Mouse (Mus musculus) activated CD4-positive, CD25-positive, alpha-beta regulatory T cell, adult 4 months (primary cell): ENCODE results near the gene Hs3st5. TPM values are rescaled to one million over a fixed set of nuclear protein-coding genes. Genes with fewer than 3 reads are reported as not detected.
"Not testable (repeated sequence)": the region's sequence is repeated elsewhere in the genome, so short reads cannot be mapped to it uniquely, and the experiment has no call there.

Experiments
- ATAC-seq: one replicate; pipeline ENCODE4 v1.8.0; 2017
- polyA plus RNA-seq, 2 experiments: library from polyadenylated mRNA; unstranded; fragments of 100-300 nt; shearing (Covaris generic); gene quantifications; one replicate each; pipeline ENCODE4 v1.2.1; 2017

The Hs3st5 gene
- polyA plus RNA-seq, 2 experiments from 2014 or later = not detected

DNA sequence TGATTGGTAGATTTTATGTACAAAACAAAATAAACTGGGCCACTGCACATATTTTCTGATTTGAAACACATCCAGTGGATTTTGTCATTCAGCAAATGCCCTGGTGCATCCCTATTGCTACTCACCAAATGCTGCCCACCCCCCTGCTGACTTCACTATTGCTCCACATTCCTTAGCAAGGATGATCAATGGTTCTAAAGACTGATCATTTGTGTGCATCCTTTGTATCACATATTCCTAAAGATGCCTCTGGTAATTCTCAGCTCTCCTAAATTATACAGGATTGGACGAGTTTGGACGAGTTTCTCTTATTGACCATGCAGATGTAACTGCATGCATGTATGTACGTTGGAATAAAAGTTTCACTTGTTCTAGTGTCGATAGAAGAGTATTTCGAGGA lies 52.1 kb downstream of the Hs3st5 start:
- ATAC-seq = no peak

DNA sequence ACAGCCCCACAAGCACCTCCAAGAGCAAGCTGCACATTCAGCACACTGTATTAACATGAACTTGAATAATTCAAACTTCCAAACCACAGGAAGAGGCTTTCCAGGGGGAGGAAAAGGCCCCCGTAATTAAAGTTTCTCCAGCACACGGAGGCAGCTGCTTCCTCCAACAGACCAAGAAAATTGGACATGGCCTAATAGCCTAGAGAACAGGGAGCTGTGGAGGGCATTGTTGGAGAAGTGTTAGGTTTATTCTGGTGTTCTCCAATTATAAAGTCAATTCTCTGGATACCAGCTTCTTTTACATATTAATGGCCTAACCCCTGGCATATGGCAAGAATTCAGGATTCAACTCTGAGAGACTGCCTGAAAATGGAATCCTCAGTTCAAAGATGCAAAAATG lies 60.6 kb downstream of the Hs3st5 start:
- ATAC-seq = no peak

DNA sequence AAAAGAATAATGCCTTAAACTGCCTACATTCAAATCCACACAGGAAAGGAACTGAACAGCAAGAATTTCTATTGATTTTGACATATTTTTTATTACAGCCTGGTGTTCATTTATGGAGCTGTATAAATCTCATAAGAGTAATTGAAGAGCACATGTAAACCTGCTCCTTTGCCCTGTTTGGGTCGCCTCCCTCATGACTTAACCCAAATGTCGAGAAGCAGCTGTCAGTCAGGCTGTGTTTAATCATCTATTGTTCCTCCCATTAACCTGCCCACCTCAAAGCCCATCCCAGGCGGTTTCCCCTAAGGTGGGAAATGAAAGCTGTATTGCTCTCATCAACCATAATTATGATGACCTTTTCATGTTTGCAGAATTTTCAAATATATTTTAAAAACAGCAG lies 65.9 kb downstream of the Hs3st5 start:
- ATAC-seq = no peak

DNA sequence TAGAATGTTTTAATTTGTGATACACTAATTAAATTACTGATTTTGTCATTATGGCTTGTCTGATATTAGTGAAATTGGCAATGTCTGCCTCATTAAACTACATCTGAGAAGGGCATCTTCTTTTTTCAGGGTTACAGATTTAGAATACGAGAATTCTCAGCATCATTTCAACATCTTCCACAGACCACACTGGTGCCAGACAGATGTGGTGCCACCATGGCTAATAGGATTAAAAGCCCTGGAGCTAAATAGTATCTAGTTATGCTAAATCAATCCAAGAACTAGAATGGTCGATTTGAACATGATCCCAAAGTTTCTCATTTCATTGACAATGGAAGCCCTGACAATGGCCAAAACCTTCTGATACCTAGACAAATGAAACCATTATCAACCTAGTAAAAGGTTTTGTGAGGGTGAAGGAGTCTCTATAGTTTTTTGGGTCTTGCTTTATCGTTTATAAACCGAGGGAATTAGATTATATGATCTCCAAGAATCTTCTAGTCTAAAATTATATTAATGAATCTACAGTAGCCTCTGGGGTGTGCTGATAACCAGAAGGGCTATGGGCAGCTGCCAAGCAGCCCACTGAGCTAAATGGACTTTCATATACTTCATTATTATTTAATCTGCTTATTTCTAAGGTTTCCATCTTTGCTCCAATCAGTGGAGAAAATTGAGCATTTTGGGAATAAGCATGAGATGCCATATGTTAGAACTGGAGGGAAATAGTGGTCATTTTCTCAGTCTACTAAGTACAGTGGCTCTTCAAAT lies 71.9 kb downstream of the Hs3st5 start:
- no peak for ATAC-seq

DNA sequence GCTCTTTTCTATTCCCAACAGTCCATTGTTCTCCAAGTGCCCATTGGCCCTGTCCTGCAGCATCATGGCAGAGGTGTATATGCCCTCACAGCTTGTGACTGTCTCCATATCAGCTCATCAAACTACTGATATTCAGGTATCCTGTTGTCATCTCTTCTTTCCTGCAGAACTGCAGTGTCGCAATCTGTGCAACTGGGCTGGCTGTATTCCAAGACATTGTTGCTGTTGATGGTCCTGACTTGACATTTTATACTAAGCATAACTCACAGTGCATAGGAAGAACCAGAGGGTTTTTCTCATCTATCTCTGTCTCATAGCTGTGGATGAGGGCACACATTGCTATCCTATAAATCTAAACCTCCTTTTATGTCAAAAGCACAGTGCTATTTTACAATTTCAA lies 103.8 kb downstream of the Hs3st5 start:
- no peak for ATAC-seq

DNA sequence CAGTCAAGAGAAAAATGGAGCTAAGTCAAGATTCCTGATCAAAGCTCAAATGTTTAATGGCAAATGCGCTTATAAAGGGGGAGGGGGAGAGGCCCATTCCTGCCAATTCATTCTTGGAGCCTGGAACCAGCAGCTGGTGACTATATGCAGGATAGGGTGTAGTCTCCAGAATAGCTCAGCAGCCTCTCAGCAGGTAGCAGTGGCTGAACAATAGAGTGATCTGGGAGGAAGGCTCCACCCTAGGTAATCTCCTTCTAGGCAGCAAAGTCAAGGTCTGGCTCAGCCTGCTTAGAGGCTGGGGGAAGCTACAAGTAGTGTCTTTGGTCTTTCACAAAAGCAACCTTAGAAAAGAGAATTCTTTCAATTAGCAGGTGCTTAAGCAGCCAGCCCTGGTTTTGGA lies 104.8 kb downstream of the Hs3st5 start:
- not testable (repeated sequence) for ATAC-seq

DNA sequence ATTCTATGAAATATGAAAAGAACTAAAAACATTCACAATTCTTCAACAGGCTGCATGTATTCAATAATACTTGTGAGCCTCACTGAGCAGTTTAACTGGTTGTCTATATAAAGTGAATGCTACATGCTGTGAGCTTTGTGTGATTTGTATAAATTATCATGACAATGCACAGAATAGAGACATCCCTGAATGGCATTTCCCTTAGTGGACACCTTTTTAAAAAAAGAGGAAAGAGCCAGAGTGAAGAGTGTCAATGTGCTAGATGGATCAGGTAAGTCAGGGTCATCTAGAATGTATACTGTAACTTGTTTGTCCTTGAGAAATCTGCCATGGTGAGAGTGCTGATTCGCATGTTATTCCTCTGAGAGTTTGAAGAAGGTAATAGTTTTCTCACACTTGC lies 116.4 kb downstream of the Hs3st5 start:
- no peak for ATAC-seq

DNA sequence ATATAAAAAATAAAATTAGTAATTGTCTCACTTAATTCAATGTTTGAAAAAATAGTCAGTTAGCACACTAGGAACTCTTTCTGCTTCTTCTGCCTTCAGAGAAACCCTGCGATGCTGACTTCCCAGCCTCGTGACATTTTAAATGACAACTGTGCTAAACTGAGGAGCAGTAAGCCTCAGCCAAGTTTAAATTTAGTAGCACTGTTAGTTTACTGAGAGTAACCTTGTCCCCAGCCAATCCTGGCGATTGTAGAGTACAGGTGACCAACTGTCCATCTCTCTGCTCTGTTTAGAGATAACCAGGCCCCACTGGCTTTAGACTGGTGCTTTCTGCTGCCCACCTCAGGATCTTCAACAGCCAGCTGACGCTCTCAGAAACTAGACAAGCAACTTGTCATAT lies 121.3 kb downstream of the Hs3st5 start:
- no peak for ATAC-seq

DNA sequence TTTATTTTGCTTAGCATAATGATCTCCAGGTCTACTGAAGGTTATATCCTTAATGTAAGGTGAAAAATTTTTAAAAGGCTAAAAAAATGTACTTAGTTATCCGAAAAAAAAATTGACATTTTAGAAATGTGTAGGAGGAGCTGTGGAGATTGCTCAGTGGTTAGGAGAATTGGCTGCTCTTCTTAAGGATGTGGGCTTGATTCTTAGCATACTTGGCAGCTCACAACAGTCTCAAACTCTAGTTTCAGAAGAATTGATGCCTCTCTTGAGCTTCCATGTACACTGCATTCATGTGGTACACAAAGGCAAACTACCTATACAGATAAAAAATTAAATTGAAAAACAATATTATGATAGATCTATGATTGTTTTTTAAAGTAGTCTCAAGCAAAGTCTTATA lies 125.1 kb downstream of the Hs3st5 start:
- no peak for ATAC-seq

DNA sequence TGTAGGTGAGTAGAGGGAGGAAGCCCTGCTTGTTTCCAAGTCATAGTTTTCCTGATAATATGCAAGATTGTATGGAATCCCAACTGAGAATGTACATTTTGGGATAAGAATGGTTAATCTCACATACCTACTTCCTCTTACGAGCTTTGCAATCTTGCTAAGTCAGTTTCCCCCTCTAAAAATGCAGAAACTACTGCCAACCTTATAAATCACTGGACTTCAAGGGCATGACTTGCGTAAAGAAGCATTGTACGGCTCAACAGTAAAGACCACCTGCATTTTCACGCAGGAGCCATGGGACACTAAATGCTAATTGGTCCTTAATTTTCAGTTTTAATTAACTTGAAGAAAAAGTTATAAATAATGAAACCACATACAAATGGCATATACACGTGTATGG lies 144.0 kb downstream of the Hs3st5 start:
- ATAC-seq = no peak

DNA sequence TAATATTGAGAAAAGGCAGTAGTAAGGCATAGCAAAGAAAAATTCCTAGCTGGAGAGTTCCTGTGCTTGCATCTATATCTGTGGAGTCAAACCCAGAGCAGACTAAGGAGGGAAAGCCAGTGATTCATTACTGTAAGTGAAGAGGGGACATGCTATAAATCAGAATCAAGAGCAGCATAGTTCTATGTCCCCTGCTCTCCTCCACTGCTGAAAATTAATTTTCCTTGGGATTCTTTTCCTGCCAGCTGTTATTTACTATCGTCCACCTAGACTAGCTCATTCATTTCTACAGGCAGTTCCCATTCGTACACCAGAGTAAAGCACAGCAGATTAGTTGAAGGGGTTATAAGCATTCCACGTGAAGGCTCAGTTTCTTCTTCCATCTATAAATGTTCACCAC lies 207.4 kb downstream of the Hs3st5 start:
- ATAC-seq = no peak

DNA sequence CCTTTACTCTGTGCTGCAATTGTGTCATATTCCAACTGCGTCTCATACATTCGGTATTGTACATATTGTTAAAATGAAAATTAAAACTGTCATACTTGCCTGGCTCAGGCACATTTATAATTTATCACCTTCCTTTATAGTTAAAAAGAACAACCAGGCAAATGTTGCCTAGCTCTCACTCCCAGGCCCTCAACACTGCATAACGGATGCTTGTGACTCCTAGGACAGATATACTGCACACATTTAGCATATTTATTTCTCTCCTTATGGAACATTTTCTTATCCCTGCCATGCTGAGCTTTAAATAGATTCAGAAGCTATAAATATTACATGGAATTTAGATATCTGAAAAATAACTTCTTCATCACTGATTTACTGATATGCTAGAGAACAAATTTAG lies 219.6 kb downstream of the Hs3st5 start:
- ATAC-seq = no peak

DNA sequence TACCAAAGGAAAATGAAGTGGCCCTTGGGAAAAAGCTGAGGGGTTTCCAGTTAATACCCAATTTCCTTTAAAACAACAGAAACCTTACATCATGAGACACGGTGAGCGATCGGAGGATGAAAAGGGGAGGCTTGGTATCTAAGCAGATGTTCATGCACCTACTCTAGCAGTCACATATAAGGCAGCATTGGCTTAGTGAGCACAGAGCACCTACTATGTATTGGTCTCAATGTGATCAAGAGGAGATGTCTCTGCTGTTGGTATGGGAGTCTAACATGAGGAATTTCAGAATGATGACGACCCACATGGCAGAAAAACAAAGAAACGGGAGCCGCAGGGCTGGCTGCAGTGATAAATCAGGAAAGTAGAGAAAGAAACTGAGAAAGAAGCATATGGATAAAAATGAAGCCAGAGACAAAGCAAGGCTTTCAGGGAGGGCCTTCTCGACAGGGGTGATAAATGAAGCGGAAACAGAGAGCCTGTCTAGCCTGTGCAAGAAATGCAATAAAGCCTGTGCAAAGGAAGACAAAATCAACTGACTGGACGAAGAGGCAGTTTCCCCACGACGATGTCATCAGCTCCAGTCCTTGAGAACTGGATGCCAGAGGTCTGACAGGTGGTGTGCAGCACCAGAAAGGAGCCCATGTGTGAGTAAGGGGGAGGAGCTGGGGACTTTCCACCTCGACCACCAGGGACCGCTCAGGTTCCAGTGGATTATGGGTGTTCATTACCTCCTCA lies 222.9 kb downstream of the Hs3st5 start:
- no peak for ATAC-seq

DNA sequence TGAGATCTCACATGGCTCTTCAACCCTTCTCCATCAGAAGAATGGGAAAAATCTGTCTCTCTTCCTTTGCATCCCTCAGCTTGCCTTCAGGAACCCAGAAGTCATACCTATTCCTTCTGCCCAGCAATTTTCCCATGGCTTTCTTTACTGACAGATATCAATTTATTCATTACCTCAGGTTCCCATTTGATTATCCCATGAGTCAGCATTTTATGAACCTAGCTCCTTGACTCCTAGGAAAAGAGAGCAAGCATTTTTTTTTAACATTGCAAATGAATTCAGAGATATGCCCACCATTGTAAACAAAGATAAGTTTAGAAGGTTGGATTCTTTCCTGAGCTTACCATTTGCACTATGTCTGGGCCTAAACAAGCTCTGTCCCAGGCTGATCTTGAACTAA lies 232.8 kb downstream of the Hs3st5 start:
- no peak for ATAC-seq

DNA sequence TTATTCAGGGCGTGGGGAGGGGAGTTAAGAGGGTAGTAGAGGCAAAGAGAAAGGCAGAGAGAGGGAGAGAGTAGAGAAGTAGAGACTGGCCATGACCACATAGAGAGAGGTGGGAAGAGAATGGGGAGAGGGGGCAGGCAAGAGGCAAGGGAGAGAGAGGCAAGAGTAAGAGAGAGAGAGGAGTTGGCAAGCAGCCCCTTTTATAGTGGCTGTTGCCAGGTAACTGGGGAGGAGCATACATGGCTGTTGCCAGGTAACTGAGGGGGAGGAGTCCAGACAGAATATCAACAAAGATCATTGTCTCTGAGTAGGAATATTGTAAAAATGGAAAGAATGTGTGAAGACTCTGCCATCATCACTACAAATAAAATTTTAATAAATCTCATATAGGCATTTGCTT lies 243.4 kb downstream of the Hs3st5 start:
- ATAC-seq = no peak

DNA sequence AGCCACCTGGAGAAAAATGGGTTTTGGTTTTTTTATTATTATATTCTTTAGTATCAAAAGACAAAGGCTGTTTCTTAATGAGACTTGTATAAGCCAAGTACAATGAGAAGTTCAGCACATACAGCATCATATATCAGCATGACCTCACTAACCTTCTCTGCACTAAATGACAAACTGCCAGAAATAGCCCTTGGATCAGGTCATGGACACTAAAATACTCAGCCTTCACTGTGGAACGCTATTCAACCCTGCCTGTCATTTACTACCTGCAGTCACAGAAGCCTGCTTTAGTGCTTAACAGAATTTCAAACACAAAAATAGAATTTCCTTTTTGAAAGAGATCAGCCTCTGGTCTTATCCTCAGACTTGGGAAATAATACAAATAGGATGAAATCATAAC lies 247.9 kb downstream of the Hs3st5 start:
- no peak for ATAC-seq

DNA sequence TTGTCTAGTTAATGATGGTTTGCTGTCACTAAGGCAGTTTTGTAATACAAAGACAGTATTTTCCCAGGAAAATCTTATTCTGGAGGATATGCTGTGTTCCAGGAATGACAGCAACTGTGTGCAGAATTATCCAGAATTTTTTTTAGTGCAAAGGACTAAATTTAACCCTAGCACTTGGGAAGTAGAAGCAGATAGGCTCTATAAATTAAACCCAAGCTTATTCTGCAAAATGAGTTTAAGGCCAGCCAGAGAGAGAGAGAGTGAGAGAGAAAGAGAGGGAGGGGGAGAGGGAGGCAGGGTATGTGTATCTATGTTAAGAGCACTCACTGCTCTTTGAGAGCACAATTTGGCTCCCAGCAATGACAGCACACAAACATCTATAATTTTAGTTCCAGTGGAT lies 267.0 kb downstream of the Hs3st5 start:
- ATAC-seq = no peak

DNA sequence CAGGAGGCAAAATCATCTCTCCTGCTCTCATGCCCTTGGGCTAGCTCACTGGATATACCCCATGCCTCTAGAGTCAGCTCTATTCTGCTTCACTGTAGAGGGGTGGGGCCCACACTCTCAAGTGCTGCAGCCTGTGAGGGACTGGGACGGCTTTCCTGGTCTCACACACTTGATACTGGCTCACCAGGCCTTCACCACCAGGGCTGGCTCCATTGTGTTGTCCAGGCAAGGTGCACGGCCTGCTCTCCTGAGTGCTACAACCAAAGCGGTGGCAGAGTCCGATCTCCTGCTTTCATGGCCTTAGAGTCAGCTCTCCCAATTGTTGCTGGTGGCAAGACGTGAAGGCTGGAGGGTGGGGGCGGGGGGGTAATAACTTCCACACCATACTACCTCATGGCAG lies 268.3 kb downstream of the Hs3st5 start:
- no peak for ATAC-seq

DNA sequence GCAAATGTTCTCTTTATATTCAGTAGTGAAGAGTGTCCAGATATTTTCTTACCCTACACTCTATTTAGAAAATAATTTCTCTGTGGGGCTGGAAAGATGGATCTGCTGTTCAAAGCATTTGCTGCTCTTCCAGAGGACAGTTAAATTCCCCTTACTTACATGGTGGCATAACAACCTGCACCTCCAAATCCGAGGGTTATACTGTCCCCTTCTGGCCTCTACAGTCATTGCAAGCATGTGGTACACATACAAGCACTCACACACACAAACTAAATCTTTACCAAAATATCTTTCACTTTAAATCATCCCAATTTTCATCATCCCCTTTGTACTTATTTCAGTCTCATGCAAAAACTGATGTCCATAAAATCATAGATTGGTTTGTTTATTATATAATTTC lies 275.0 kb downstream of the Hs3st5 start:
- ATAC-seq = no peak

DNA sequence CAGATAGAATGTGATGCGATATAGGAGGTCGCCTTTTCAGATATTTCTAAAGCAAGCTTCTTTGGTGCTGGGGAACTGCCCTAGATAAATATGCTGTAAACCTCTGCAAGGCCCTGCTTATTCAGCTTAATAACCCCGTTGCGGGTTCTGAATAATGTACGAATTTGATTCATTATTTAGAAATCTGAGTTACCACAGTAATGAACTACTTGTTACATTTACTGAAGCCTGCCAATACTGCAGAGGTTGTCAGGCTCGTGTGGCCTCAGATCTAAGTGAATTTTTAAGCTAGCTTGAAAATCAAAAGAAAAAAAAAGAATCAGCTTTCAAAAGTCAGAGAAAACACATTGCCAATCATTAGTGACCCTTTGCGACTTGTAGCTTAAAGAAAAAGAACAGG lies 280.4 kb downstream of the Hs3st5 start:
- no peak for ATAC-seq

DNA sequence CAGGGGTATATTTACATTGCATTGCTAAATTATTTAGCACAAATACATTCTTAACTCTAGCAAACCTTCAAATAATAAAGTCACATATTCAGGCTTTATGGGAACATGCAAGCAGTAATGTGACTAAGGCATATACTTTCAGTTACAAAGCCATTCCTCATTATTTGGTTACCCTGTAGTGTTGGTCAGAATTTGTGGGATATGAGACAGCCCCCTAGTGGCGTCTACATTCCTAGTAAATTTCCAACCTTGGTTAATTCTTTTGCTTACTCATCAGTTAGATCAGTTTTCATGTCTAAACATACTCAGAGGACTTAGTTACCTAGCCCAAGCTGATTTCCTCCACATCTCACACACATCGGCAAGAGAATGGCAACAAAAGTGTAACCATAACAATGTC lies 285.2 kb downstream of the Hs3st5 start:
- no peak for ATAC-seq

DNA sequence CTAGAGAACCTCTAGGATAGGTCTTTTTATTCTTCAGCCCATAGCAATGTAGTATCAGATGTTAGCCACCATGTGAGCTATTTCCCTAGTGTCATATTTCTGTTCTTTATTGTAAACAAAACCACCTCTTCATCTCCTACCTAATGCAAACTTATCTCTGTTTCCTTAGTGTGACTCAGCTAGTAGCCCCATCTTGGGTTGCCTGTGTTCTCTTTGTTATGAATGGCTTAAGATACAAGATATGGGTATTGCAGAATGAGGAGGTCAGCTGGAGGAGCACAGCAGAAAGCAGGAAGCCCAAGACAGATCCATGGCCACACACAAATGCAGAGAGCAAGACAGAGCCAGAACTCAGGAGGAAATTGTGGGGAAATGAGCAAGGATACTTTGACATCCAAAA lies 288.7 kb downstream of the Hs3st5 start:
- ATAC-seq = no peak

DNA sequence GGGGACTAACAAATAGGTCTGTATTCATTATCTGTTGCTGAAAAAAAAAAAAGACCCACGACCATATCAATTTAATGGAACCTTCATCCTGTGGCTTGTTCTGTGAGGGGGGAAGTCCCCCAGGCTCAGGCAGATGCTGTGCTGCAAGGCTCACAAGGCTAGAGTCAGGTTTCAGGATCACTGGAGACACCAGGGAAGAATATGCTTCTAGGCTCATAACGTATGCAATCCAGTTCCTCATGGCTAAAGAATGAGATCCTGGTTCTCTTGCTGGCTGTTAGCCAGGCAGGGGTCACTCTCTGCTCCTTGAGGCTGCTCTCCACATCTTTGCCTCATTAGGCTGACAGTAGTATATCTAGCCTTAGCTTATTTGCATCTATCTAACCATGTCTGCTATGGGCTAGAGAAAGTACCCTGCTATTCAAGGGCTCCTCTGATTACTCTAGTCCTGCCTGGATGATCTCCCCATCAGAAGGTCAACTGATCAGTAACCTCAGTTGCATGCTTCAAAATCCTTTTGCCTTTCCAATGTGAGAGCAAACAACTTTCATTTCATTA lies 294.4 kb downstream of the Hs3st5 start:
- ATAC-seq = no peak

DNA sequence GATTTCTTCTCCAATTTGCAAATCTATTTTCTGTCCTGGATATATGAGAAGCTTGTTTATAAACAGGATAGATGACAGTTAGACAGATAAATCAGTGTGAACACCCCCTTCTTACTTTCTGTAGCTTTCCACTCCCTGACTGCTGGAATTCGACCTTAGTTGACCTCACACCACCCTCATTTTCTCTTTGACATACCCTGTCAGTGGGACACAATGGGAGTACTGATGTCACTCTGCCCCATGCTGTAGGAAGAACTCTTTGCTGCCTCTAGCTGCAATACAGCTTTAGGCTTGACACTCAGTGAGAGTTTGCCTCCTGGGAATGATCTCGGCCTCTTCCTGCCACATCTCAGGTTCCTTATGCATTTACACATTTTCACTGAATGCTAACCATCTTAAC lies 297.1 kb downstream of the Hs3st5 start:
- ATAC-seq = no peak
